Mouse (Mus musculus): ENCODE data around the gene Kcnj10.

- no peak for TF ChIP-seq ZKSCAN1 (IDR thresholded peaks at IDR 0.05; ENCODE audit: low read depth, low read length)
- TF ChIP-seq UBTF (IDR thresholded peaks at IDR 0.05; ENCODE audit: borderline replicate concordance, insufficient read depth, low read depth, low read length): no peak
- peak; percentile 91 to 95 (median 94) for TF ChIP-seq CTCF (IDR thresholded peaks at IDR 0.05 in 2 of 3, conservative IDR thresholded peaks at IDR 0.05 in 1 of 3; ENCODE audit: control insufficient read depth in 1 of 3, insufficient read depth in 1 of 3, low read depth in 2 of 3, low read length in 3 of 3, poor library complexity in 1 of 3, severe bottlenecking in 1 of 3)
- no peak for TF ChIP-seq E2F4 (IDR thresholded peaks at IDR 0.05; ENCODE audit: borderline replicate concordance, low read depth, low read length)
- TF ChIP-seq HCFC1 (IDR thresholded peaks at IDR 0.05; ENCODE audit: low read depth, low read length): no peak
- no peak for TF ChIP-seq EP300 (IDR thresholded peaks at IDR 0.05; ENCODE audit: low read depth in 1 of 2, low read length in 2 of 2)
- no peak for TF ChIP-seq ZMIZ1 (IDR thresholded peaks at IDR 0.05; ENCODE audit: low read depth, low read length)
- TF ChIP-seq MAFK (IDR thresholded peaks at IDR 0.05; ENCODE audit: borderline replicate concordance, low read depth, low read length): no peak
- TF ChIP-seq POLR2AphosphoS2 (IDR thresholded peaks at IDR 0.05; ENCODE audit: low read length): no peak
- no peak for TF ChIP-seq USF2 (IDR thresholded peaks at IDR 0.05; ENCODE audit: borderline replicate concordance in 1 of 2, insufficient read depth in 1 of 2, low read depth in 1 of 2, low read length in 2 of 2)
- no peak for TF ChIP-seq POLR2A (IDR thresholded peaks at IDR 0.05; ENCODE audit: control insufficient read depth in 1 of 2, insufficient read depth in 1 of 2, low read depth in 1 of 2, low read length in 2 of 2, poor library complexity in 1 of 2)
These were observed 16.5 kb downstream of the Kcnj10 start for GRCm38 (mm10) chr1:172357550-172357949.
